Mouse (Mus musculus): Measurements from ENCODE around the gene Zfr. TPM values are rescaled to one million over a fixed set of nuclear protein-coding genes. Genes with fewer than 3 reads are reported as not detected.
"Not testable (repeated sequence)": the region's sequence is repeated elsewhere in the genome, so short reads cannot be mapped to it uniquely, and the experiment has no call there.

Gene Zfr
- polyA plus RNA-seq, 1 experiment: 124 TPM

GRCm38 (mm10) chr15:12097344-12097743 is 20.3 kb upstream of the Zfr start:
- H3K27ac ChIP-seq (ENCODE audit: insufficient read depth, low read length): no peak overlapping the region
- H3K9ac ChIP-seq (ENCODE audit: low read depth, poor library complexity, severe bottlenecking): no peak overlapping the region
- no peaks in the 10 kb centered on the region for H3K9me3 ChIP-seq (replicated peaks; ENCODE audit: control insufficient read depth, insufficient read depth, low read length, poor library complexity, severe bottlenecking)
- H3K27me3 ChIP-seq (ENCODE audit: control insufficient read depth, insufficient read depth, low read length, poor library complexity, severe bottlenecking): no peaks in the 10 kb centered on the region
- TF ChIP-seq CTCF (IDR thresholded peaks at IDR 0.05; ENCODE audit: low read depth, low read length): peak; percentile 9
- TF ChIP-seq EP300 (IDR thresholded peaks at IDR 0.05; ENCODE audit: insufficient read depth, low read depth, low read length): no peak
- TF ChIP-seq POLR2A (IDR thresholded peaks at IDR 0.05; ENCODE audit: insufficient read depth, low read length): no peak
- H3K4me3 ChIP-seq (ENCODE audit: low read depth, low read length): no peak overlapping the region
- H3K36me3 ChIP-seq (ENCODE audit: control insufficient read depth, insufficient read depth, low read length, poor library complexity, severe bottlenecking): no peaks in the 10 kb centered on the region
- no peaks in the 10 kb centered on the region for H3K4me1 ChIP-seq (ENCODE audit: control insufficient read depth, insufficient read depth, low read length)

DNA sequence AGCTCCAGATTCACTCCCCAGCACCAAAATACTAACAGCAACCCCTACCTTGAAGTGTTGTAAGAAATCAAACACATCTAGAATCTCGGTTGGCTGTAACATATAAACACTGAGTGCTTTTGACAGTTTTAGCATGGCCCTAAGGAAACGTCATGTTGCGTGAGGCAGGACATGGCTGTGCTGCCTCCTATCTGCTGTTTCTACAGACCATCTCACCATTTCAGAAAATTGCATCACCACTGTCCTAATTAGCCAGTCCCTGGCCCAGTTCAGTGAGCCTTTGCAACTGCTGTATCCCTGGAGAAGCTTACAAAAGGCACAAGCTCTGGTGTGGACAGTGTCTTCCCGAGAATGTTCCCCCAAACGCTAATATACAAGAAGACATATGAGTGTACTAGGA is 16.7 kb upstream of the Zfr start:
- no peak overlapping the region for H3K4me3 ChIP-seq (ENCODE audit: low read depth, low read length)
- no peaks in the 10 kb centered on the region for H3K27me3 ChIP-seq (ENCODE audit: control insufficient read depth, insufficient read depth, low read length, poor library complexity, severe bottlenecking)
- H3K9ac ChIP-seq (ENCODE audit: low read depth, poor library complexity, severe bottlenecking): no peak overlapping the region
- H3K36me3 ChIP-seq (ENCODE audit: control insufficient read depth, insufficient read depth, low read length, poor library complexity, severe bottlenecking): no peaks in the 10 kb centered on the region
- TF ChIP-seq CTCF (IDR thresholded peaks at IDR 0.05; ENCODE audit: low read depth, low read length) (no peak), EP300 (IDR thresholded peaks at IDR 0.05; ENCODE audit: insufficient read depth, low read depth, low read length) (no peak), POLR2A (IDR thresholded peaks at IDR 0.05; ENCODE audit: insufficient read depth, low read length) (no peak)
- H3K9me3 ChIP-seq (replicated peaks; ENCODE audit: control insufficient read depth, insufficient read depth, low read length, poor library complexity, severe bottlenecking): no peaks in the 10 kb centered on the region
- H3K4me1 ChIP-seq (ENCODE audit: control insufficient read depth, insufficient read depth, low read length): no peaks in the 10 kb centered on the region
- no peak overlapping the region for H3K27ac ChIP-seq (ENCODE audit: insufficient read depth, low read length)

GRCm38 (mm10) chr15:12103763-12104162 is 13.9 kb upstream of the Zfr start:
- no peaks in the 10 kb centered on the region for H3K4me1 ChIP-seq (ENCODE audit: control insufficient read depth, insufficient read depth, low read length)
- no peak overlapping the region for H3K27ac ChIP-seq (ENCODE audit: insufficient read depth, low read length)
- TF ChIP-seq EP300 (IDR thresholded peaks at IDR 0.05; ENCODE audit: insufficient read depth, low read depth, low read length) (no peak), POLR2A (IDR thresholded peaks at IDR 0.05; ENCODE audit: insufficient read depth, low read length) (no peak), CTCF (IDR thresholded peaks at IDR 0.05; ENCODE audit: low read depth, low read length) (no peak)
- no peak overlapping the region for H3K9ac ChIP-seq (ENCODE audit: low read depth, poor library complexity, severe bottlenecking)
- no peaks in the 10 kb centered on the region for H3K27me3 ChIP-seq (ENCODE audit: control insufficient read depth, insufficient read depth, low read length, poor library complexity, severe bottlenecking)
- no peaks in the 10 kb centered on the region for H3K36me3 ChIP-seq (ENCODE audit: control insufficient read depth, insufficient read depth, low read length, poor library complexity, severe bottlenecking)
- H3K4me3 ChIP-seq (ENCODE audit: low read depth, low read length): no peak overlapping the region
- no peaks in the 10 kb centered on the region for H3K9me3 ChIP-seq (replicated peaks; ENCODE audit: control insufficient read depth, insufficient read depth, low read length, poor library complexity, severe bottlenecking)

DNA sequence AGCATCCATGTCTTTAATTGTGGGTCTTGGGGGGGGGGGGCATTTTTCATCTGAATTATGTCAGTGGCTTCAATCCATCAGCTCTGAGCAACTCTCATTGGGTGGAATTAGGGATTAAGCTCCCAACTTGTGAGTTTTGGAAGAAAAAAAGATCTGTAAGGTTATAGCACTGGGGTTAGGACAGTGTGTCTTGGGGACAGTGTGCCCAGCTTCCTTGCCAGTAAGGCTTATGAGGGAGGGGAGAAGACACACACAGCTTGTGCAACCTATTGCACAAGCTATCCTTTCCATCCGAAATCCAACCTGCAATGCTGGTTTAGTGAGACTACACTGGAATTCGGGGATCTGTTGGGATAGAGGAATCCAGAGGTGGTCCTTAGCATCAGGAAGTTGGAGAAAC is 12.8 kb upstream of the Zfr start:
- no peaks in the 10 kb centered on the region for H3K27me3 ChIP-seq (ENCODE audit: control insufficient read depth, insufficient read depth, low read length, poor library complexity, severe bottlenecking)
- no peak overlapping the region for H3K9ac ChIP-seq (ENCODE audit: low read depth, poor library complexity, severe bottlenecking)

GRCm38 (mm10) chr15:12106430-12106829 is 11.2 kb upstream of the Zfr start:
- H3K27ac ChIP-seq (ENCODE audit: insufficient read depth, low read length): no peak overlapping the region
- H3K9ac ChIP-seq (ENCODE audit: low read depth, poor library complexity, severe bottlenecking): no peak overlapping the region
- no peaks in the 10 kb centered on the region for H3K4me1 ChIP-seq (ENCODE audit: control insufficient read depth, insufficient read depth, low read length)
- H3K36me3 ChIP-seq (ENCODE audit: control insufficient read depth, insufficient read depth, low read length, poor library complexity, severe bottlenecking): no peaks in the 10 kb centered on the region
- H3K4me3 ChIP-seq (ENCODE audit: low read depth, low read length): no peak overlapping the region
- no peaks in the 10 kb centered on the region for H3K27me3 ChIP-seq (ENCODE audit: control insufficient read depth, insufficient read depth, low read length, poor library complexity, severe bottlenecking)
- no peak for TF ChIP-seq CTCF (IDR thresholded peaks at IDR 0.05; ENCODE audit: low read depth, low read length)
- H3K9me3 ChIP-seq (replicated peaks; ENCODE audit: control insufficient read depth, insufficient read depth, low read length, poor library complexity, severe bottlenecking): no peaks in the 10 kb centered on the region

More for the DNA sequence above, 12.8 kb upstream of the Zfr start:
- Histone ChIP-seq H3K36me3 (ENCODE audit: control insufficient read depth, insufficient read depth, low read length, poor library complexity, severe bottlenecking) (no peaks in the 10 kb centered on the region), H3K4me3 (ENCODE audit: low read depth, low read length) (no peak overlapping the region), H3K4me1 (ENCODE audit: control insufficient read depth, insufficient read depth, low read length) (no peaks in the 10 kb centered on the region), H3K9me3 (replicated peaks; ENCODE audit: control insufficient read depth, insufficient read depth, low read length, poor library complexity, severe bottlenecking) (no peaks in the 10 kb centered on the region), H3K27ac (ENCODE audit: insufficient read depth, low read length) (no peak overlapping the region)
- TF ChIP-seq EP300 (IDR thresholded peaks at IDR 0.05; ENCODE audit: insufficient read depth, low read depth, low read length) (no peak), POLR2A (IDR thresholded peaks at IDR 0.05; ENCODE audit: insufficient read depth, low read length) (no peak), CTCF (IDR thresholded peaks at IDR 0.05; ENCODE audit: low read depth, low read length) (no peak)

DNA sequence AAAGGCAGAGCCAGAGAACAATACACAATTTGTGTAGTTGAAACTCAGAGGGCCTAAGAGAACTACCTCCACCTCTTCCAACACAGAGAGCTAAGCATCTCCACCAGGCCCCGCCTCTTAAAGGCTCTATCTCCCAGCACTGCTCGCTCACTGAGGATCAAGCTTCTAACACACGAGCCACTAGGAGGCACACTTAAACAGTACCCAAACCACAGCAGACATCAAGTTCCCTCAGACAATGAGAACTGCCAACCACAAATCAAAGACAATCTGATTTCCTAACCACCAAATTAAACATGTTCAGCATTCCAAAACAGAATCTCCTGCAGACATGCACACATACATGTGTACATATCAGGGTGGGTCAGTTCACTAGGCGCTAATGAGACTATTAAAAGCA is 9.4 kb upstream of the Zfr start:
- Histone ChIP-seq H3K36me3 (ENCODE audit: control insufficient read depth, insufficient read depth, low read length, poor library complexity, severe bottlenecking) (no peaks in the 10 kb centered on the region), H3K4me1 (ENCODE audit: control insufficient read depth, insufficient read depth, low read length) (no peaks in the 10 kb centered on the region), H3K27me3 (ENCODE audit: control insufficient read depth, insufficient read depth, low read length, poor library complexity, severe bottlenecking) (no peaks in the 10 kb centered on the region), H3K27ac (ENCODE audit: insufficient read depth, low read length) (no peak overlapping the region), H3K4me3 (ENCODE audit: low read depth, low read length) (no peak overlapping the region), H3K9me3 (replicated peaks; ENCODE audit: control insufficient read depth, insufficient read depth, low read length, poor library complexity, severe bottlenecking) (no peaks in the 10 kb centered on the region), H3K9ac (ENCODE audit: low read depth, poor library complexity, severe bottlenecking) (no peak overlapping the region)
- TF ChIP-seq CTCF (IDR thresholded peaks at IDR 0.05; ENCODE audit: low read depth, low read length): no peak
- no peak for TF ChIP-seq POLR2A (IDR thresholded peaks at IDR 0.05; ENCODE audit: insufficient read depth, low read length)
- no peak for TF ChIP-seq EP300 (IDR thresholded peaks at IDR 0.05; ENCODE audit: insufficient read depth, low read depth, low read length)

DNA sequence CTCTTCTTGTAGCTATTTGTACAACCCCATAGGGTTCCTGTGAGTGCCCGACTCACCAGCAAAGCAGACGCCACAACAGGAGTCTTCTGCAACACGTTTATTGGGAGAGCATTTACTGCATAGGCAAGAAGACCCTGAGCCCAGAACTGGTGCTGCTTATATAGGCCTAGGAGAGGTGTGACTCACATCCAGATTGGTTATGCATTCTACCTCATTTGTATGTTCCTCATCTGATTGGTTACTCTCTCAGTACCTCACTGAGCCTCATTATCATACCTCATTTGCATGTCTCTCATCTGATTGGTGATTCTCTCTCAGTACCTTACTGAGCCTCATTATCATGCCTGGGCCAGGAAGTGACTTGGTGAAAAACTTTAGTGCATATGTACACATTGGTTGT is 8.7 kb upstream of the Zfr start:
- H3K9me3 ChIP-seq (replicated peaks; ENCODE audit: control insufficient read depth, insufficient read depth, low read length, poor library complexity, severe bottlenecking); H3K27me3 ChIP-seq (ENCODE audit: control insufficient read depth, insufficient read depth, low read length, poor library complexity, severe bottlenecking); H3K9ac ChIP-seq (ENCODE audit: low read depth, poor library complexity, severe bottlenecking); H3K4me1 ChIP-seq (ENCODE audit: control insufficient read depth, insufficient read depth, low read length); H3K36me3 ChIP-seq (ENCODE audit: control insufficient read depth, insufficient read depth, low read length, poor library complexity, severe bottlenecking); H3K27ac ChIP-seq (ENCODE audit: insufficient read depth, low read length); H3K4me3 ChIP-seq (ENCODE audit: low read depth, low read length): not testable (repeated sequence)
